Mouse (Mus musculus): Measurements from ENCODE around the gene Bicra. TPM values are rescaled to one million over a fixed set of nuclear protein-coding genes. Genes with fewer than 3 reads are reported as not detected.

The Bicra gene
- 10 to 100 TPM; 15.4 to 20.0 (median 17.2) TPM for total RNA-seq (2022)

DNA sequence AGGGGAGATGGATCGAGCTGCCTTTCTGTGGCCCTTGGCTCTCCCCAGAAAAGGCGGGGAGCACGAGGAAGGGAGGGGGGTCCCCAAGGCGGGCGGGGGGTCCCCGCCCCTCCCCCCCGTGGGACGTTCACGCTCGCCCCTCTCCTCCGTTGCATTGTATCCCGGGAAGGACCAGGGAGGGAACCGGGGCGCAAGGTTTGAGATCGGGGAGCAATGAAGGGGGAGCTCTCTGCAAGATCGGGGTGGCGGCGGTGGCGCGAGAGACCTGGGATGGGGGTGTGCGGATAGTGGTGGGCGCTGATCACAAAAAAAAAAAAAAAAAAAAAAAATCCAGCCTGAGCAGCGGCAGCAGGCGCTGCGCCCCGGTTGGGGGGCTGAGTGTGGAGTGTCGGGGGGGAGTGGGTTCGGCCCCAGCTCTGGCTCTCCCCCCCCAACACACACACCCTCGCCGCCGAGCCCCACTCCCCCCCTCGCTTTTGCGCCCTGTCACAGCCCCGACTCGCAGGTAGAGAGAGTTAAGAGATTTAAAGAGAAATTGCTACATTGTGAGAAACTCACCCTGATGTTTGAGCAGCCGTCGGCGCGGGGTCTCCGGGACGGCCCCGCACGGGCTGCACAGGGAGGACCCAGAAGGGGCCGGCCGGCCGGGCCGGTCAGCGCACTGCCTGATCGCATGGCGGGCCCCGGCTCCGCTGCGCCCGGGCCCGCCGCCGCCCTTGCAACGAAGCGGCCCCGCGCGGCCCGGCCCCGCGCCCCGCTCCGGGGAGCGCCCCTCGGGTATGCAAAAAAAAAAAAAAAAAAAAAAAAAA lies at the start of gene Bicra:
Bicra (minus strand) TSS at position 584 of the 809 bp plus-strand sequence.
- peak; percentile 64 to 74 for DNase-seq (ENCODE audit: low spot score in 2 of 2)

DNA sequence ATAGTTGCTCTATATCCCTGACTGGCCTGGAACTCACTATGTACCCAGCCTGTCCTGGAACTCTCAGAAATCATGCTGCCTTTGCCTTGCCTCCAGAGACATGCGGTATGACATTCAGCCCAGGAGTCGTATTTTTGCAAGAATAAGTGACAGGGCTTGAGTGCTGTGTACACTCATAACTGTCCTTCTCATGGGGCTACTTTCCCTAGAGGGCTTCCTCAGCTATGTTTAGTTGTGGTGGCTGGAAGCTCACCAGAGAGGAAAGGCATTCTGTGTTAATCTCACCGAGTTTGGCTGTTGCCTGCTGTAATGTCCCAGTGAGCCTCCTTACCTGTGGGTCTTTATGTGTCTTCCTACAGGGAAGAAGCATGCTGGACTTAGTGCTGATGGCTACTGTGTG lies 46.9 kb upstream of the Bicra start:
- no peak for DNase-seq (ENCODE audit: low spot score in 2 of 2)

DNA sequence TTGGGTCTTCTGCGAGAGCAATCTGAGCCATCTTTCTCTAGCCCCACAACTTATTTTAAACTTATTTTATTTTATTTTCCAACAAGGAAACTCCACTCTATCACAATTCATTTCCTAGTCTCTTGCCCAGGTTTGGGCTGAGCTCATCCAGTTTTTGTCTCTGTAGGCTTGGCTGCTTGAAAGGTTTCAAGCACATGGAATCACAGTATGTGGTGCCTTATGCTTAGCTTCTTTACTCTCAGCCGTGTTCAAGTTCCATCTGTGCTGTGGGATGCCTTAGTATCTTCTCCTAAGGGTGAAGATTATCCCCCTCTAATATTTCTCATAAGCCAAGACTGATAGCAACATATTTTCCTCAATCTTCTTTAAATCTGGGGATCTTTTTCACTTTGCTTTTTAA lies 39.9 kb upstream of the Bicra start:
- peak in 1 of 2 experiments; percentile 29 for DNase-seq (ENCODE audit: low spot score in 2 of 2)

GRCm38 (mm10) chr7:16083361-16083760 lies 35.6 kb upstream of the Bicra start:
- DNase-seq (ENCODE audit: low spot score in 2 of 2), result no peak

DNA sequence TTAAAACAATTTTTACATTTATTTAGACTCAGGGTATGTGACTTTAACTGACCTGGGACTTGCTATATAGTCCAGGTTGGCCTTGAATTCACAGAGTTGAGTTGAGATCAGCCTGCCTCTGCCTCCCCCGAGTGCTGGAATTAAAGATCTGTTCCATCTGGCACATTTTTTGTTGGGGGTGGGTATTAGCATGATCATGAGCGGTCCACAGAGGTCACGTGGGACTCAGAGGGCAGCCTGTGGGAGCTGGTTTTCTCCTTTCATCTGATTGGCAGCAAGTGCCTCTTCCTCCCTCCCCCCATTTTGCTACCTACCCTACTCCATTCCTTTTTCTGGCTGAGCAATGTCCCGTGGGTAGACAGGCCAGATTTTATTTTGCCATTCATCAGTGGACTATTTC lies 32.9 kb upstream of the Bicra start:
- no peak for DNase-seq (ENCODE audit: low spot score in 2 of 2)

DNA sequence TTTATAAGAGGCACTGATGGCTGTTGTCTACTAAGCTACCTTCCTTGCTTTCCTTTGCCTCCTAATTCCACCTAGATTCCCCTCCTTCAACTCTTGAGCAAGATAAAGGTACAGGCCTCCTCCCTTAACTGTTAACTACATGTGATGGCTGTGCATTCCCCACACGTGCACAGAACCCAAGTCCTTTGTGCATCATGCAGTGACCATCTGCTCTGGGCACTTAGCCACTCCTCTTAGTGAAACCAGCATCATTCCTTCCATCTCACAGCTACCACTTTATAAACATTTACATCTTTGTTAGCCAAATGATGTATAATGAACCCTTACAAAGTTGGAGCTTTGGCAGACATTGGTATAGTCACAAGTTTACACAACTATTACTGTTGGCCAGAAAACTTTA lies 32.2 kb upstream of the Bicra start:
- DNase-seq (ENCODE audit: low spot score in 2 of 2), result no peak

DNA sequence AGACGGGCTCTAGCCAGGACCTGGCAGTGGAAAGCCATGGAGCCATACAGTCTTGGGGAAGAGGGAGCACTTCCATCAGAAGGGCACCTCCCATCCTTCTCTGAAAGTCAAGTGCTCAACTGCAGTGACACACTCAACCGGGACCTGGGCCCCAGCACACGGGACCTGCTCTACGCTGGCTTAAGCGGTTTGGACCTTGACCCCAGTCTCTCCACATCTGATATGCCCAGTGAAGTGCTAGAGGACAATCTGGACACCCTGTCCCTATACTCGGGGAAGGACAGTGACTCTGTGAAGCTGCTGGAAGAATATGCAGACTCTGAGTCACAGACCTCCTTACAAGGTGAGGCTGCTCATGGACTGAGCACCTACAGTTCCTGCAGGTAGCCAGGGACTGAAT lies 24.2 kb upstream of the Bicra start:
- no peak for DNase-seq (ENCODE audit: low spot score in 2 of 2)

GRCm38 (mm10) chr7:16070846-16071245 lies 23.1 kb upstream of the Bicra start:
- DNase-seq (ENCODE audit: low spot score in 2 of 2), result no peak

DNA sequence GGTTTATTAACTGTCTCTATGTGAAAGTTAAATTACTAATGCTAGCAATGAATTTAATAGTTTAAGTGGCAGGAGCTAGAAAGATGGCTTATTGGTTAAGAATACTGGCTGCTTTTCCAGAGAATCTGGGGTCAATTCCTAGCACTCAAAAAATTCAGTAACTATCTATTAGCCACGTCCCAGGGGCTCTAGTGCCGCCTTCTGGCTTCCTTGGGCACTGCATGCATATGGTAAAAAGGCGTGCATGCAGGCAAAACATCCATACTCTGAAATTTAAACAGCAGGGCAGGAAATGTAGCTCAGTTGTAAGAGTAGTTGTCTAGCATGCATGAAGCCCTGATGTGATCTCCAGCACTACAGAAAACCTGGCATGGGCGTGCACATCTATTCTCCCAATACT lies 15.8 kb upstream of the Bicra start:
- no peak for DNase-seq (ENCODE audit: low spot score in 2 of 2)

GRCm38 (mm10) chr7:16062099-16062420 lies 14.3 kb upstream of the Bicra start:
- no peak for DNase-seq (ENCODE audit: low spot score in 2 of 2)

DNA sequence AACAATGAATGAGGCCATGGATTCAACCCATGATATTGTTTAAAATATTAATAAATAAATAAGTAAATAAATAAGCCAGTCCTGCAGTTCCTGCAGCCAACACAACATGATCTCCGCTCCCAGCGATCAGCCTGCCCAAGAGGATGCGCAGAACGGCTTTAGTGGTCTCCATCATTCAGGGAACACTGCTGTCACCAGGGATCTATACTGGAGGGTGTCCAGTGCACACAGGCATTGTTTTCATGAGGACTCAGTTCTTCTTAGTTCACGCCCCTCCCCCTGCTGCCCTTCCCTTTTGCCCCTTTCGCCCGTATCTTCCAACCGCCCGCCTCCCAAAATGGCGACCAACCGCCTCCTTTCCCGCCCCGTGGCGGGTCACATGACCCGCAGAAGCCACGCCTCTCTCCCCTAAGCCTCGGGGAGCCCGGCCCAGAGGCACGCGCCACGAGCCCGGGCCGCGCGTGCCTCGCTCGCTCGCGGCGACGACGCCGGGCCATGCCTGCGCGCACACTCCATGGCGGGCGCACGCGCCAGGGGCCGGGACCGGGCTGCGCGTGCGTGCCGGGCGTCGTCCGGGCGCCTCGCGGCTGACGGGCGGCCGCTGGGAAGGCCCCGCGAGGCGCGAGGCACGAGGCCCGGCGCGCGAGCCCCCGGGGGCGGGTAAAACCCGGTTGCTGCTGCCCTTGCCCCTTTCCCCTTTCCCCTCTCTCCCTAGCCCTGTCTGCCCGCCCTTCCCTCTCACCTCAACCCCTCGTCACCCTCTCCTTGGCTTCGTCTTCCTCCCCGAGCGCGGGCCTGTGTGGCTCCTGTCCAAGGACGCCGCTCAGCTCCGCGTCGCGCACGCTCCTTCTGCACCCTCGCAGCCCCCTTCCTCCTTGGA lies 13.7 kb upstream of the Bicra start, which contains the start of gene Zfp541:
Zfp541 (plus strand) TSS at position 596 of the 880 bp plus-strand sequence.
- no peak for DNase-seq (ENCODE audit: low spot score in 2 of 2)

DNA sequence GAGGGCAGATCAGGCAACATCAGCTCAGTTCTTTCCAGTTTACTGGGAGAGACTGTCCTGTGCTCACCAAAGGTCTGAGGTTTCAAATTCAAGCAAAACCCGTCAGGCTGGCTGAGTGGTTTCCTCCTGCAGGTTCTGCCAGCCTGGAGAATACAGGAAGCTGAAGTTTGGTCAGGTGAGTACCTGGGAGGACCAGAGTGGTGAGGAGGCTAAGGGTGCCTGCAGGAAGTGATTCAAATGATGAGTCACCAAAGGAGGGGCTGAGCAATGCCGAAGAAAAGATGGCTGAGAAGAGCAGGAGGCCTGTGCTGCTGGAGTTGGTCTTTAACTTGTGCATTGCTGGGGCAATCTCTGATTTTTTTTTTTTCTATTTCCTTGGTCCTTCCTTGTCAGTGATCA lies 9.4 kb upstream of the Bicra start:
- no peak for DNase-seq (ENCODE audit: low spot score in 2 of 2)

- peak in 1 of 2 experiments; percentile 68 for DNase-seq (ENCODE audit: low spot score in 2 of 2)
These were observed 8.9 kb upstream of the Bicra start for GRCm38 (mm10) chr7:16056459-16057135.

- no peak for DNase-seq (ENCODE audit: low spot score in 2 of 2)
These were observed 7.9 kb upstream of the Bicra start for GRCm38 (mm10) chr7:16055665-16056064.

GRCm38 (mm10) chr7:16054966-16055365 lies 7.2 kb upstream of the Bicra start:
- no peak for DNase-seq (ENCODE audit: low spot score in 2 of 2)

GRCm38 (mm10) chr7:16053105-16053504 lies 5.4 kb upstream of the Bicra start:
- no peak for DNase-seq (ENCODE audit: low spot score in 2 of 2)

- peak; percentile 90 to 92 for DNase-seq (ENCODE audit: low spot score in 2 of 2)
These were observed 5.0 kb upstream of the Bicra start for GRCm38 (mm10) chr7:16052684-16053083.

DNA sequence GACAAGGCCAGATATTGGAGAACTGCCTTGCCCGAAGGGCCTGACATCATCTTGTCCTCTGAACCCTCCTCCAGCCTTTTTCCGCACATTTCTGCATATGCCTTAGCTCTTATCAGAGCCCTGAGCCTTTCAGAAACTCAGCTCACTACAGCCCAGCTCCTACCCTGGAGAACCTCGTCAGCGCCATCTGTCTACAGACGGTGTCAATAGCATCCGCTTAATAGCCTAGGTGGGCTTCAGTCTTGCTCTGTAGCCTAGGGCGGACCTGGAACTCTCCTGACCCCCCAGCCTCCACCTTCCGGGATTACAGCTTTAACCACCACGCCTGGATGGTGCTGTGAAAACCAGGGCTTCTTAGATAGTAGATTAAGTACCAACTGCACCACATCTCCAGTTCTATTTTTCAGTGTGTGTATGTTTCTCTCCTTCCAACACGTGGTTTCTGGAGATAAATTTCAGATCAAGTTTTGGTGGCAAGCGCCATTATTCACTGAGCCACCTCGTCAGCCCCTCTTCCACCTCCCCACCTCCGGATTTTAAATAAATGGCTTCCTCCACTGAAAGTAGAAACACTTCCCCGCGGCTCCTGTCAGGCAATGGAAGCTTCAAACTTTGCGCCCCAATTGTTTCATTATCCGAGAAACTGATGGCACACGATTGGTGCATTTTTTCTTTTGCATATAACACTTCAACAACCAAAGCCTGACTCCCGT lies 4.3 kb upstream of the Bicra start:
- peak; percentile 62 to 73 for DNase-seq (ENCODE audit: low spot score in 2 of 2)

DNA sequence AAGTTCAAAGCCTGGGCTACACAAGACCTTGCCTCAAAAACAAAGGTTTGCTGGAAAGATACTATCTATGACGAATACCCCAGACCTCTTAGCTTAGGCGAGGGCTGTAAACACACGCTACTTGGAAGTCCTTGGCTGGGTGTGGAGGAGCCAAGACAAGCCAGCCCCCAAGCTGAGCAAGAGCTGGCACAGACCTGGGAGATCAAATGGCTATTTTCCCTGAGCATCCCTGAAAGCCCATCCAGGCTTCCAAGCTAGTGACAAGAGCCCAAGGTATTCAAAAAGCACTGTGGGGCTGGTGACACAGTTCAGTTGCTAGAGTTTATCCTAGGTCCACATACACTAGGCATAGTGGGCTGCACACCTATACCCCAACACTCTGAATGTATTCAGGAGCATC lies 2.9 kb upstream of the Bicra start:
- DNase-seq (ENCODE audit: low spot score in 2 of 2), result no peak

- no peak for DNase-seq (ENCODE audit: low spot score in 2 of 2)
These were observed 1.8 kb upstream of the Bicra start for GRCm38 (mm10) chr7:16049576-16049915.
